Mouse (Mus musculus): ENCODE results near the gene Lrrc15.

Gene Lrrc15

GRCm38 (mm10) chr16:30282844-30283495 is at the start of gene Lrrc15:
Lrrc15 (minus strand) TSS chr16:30283256.
- no peak for DNase-seq

DNA sequence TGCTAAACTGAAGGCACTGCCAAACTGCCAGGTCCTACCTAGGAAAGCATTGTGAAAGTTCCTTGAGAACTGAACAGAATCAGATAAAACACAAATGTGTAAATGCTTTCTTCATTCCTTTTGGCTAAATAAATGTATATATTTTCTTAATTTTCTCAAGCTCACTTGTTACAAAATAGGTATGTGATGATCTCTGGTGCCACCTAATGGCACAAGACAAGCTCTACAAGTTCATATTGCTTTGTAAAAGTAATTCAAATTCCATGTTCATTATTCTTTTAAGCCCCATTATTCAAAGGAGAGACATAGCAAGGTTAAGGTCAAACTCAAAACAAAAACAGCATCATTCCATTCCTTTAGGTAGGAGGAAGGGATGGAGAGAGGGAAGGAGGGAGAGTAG is 31.2 kb upstream of the Lrrc15 start:
- DNase-seq: no peak

- DNase-seq: no peak
These were observed 27.6 kb upstream of the Lrrc15 start, which contains the start of gene Gp5 for GRCm38 (mm10) chr16:30310647-30311046. Gp5 (minus strand) TSS chr16:30310779.

DNA sequence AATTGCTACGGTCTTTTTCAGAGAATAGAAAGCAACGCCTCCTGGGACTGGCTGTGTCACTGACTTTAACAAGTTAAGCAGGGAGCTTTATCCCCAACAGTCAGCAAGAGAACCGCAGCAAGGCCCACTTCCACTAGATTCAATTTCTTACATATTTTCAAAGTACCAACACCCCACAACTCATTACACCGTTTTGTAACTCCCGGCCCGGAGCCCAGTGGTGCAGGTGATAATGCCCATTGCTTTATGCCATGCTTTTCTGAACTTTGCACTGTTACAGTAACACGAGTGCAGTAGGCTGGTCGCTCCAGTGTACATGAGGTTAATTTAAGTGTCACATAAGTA is 27.1 kb upstream of the Lrrc15 start:
- DNase-seq: no peak

- DNase-seq: peak; percentile 29
These were observed 26.5 kb upstream of the Lrrc15 start for GRCm38 (mm10) chr16:30309395-30310170.

- peak; percentile 83 for DNase-seq
These were observed 25.7 kb upstream of the Lrrc15 start for GRCm38 (mm10) chr16:30308616-30309394.

- DNase-seq: no peak
These were observed 25.0 kb upstream of the Lrrc15 start for GRCm38 (mm10) chr16:30307961-30308615.

- DNase-seq: peak; percentile 14
These were observed 24.2 kb upstream of the Lrrc15 start for GRCm38 (mm10) chr16:30307306-30307705.

GRCm38 (mm10) chr16:30306102-30306501 is 23.0 kb upstream of the Lrrc15 start:
- DNase-seq: no peak

GRCm38 (mm10) chr16:30304236-30304635 is 21.2 kb upstream of the Lrrc15 start:
- DNase-seq: no peak

GRCm38 (mm10) chr16:30303411-30303810 is 20.4 kb upstream of the Lrrc15 start:
- no peak for DNase-seq

DNA sequence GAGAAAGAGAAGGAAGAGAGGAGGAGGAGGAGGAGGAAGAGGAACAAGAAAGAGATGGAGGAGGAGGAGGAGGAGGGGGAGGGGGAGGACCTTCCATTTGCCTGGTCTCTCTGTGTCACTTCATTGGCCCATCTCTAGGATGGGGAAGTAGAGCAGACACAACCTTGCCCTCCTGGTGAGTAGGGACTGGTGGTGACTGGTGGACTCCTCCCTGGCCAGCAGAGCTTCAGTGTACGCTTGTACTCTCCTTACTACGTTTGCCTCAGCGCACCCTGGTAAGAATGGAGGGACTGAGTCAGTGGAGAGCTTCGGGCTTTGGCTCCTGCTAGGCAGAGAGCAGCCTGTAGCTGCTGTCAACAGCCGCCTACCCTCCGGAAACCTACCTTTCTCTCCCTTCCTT is 19.6 kb upstream of the Lrrc15 start:
- DNase-seq: no peak

DNA sequence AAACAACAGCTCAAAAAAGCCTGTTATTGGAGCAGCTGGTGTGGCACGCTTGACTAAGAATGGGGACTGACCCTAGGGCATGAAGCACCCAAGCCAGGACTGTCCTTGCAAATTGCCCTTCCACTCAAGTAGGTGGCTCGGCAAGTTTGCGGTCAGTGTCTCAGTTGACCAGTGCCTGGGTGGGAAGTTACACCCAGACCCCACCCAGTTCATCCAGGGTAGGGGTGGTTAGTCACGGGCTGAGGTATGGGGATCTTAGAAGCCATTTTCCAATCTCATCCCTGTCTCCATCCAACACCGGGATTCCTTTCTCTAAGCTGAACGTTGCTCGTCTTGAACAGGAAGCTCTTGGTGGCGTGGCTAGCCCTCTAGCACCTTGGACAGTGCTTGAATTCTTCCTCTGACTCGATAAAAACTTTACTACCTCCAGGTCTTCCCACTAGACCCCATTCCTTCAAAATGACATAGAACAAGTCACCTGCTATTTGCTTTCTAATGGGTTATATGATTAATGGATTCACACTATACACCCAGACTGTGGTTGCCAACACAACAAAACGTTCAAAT is 16.7 kb upstream of the Lrrc15 start:
- DNase-seq: no peak

- no peak for DNase-seq
These were observed 14.4 kb upstream of the Lrrc15 start for GRCm38 (mm10) chr16:30297450-30297849.

GRCm38 (mm10) chr16:30296601-30297275 is 13.7 kb upstream of the Lrrc15 start:
- DNase-seq: no peak

DNA sequence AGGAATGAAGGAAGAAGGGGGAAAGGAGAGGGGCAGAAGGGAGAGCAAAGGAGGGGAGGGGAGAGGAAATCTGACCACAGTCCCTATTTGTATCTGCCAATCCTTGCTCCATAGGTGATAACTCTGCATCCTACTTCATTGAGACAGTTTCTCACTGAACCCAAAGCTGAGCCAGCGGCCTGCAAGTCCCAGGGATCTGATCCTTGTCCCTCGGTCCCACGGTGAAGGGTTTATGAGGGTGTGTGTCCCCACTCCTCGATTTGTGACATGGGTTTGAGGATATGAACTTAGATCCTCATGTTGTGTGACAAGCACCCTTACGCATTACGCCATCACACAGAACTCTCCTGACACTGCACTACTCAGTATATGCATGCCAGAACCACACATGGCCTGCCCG is 12.1 kb upstream of the Lrrc15 start:
- DNase-seq: no peak

- no peak for DNase-seq
These were observed 7.4 kb upstream of the Lrrc15 start for GRCm38 (mm10) chr16:30290436-30290835.

DNA sequence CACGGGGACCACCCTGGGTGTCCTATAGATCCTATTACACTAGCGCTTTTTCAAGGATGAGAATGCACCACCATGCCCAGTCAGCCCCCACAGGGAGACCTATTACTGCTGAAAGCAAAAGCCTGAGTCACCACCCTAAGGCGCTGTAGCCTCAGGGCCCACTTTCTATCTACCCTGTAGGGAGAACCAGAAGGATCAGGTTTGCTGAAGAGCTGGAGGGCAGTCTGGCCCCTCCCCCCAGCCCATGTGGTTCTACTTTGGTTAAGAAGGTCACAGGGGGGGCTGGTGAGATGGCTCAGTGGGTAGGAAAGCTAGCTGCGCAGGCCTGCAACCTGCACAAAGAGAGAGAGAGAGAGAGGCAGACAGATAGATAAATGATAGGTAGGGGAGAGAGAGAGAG is 2.6 kb upstream of the Lrrc15 start:
- no peak for DNase-seq

DNA sequence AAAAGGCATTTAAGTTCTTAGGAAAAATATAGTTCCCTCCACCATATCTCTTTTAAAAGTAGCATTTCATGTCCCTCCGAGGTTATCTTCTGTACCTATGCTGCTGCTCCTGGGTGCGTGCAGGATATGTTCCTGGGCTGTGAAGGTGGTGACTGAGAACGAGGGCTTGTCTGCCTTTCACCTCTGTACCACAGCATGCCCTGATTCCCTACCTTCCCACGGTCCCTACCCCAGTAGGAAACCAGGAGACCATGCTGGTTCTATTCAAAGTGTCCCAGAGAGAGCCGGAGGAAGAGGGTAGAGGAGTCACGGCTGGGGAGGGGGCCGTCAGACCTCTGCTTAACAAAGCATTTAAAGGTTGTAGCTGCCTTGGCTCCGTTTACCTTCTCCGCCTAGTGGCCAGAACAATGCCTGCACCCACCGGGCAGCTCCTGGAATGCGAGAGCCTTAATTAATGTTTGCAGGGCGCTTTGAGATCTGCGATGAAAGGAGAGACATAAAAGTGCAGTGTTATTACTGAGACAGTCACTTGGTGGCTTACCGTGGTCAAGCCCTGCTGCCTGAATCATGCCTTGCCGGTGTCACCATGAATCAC is 784 bp upstream of the Lrrc15 start:
- DNase-seq: no peak

- DNase-seq: no peak
These were observed 2.3 kb downstream of the Lrrc15 start for GRCm38 (mm10) chr16:30280676-30281297.

DNA sequence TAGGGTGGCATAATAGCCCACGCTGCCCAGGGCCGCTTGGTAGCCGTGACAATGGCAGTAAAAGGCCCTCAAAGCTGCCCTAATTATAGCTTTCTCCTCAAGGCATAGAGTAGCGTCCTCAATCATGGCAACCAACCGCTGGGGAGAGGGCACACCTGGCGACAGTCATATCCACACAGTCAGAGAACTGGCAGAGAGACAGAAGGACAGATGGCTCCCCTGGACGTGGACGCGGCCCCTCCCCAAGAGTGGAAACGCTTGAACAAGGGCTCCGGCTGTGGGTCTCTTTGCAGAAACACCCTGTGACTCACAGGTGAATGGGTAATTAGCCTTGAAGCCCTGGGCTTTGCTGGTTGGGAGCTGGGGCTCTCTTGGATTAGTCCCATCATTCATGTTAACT is 4.7 kb downstream of the Lrrc15 start:
- no peak for DNase-seq
